Mouse (Mus musculus): ENCODE results near the gene Hoxd13. TPM values are rescaled to one million over a fixed set of nuclear protein-coding genes. Genes with fewer than 3 reads are reported as not detected.

Hoxd13 gene
- polyA plus RNA-seq, 1 experiment from 2014 or later, result 0.32 TPM

DNA sequence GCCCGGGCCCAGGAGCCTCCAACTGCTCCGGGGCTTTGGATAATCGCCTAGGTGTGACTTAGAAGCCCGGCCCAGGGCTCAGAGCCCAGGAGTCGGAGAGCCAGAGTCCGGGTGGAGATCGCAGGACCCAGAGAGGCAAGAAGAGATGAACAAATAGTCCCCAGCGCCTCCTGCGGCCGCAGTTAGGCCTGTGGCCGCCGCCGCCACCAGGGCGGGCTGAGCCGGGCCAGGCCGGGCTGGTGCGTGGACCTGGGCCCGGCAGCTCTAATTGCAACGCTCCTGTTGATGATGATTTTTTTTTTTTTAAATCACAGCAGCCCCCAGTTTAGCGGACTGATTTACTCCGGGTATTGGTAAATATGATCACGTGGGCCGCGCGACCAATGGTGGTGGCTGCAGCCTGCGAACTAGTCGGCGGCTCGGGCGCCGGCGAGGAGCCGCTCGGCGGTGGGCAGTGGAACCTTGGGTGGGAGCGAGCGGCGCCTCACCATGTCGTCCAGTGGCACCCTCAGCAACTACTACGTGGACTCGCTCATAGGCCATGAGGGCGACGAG is 29.5 kb downstream of the Hoxd13 start, which contains the start of gene Hoxd9:
Gene Hoxd9 (plus strand): TSS at position 161 of the 555 bp plus-strand sequence.
- no peaks in the 10 kb centered on the region for H3K36me3 ChIP-seq (ENCODE audit: control insufficient read depth, insufficient read depth, low read length)
- peak within 1 kb of the TSS; percentile 62 for H3K9ac ChIP-seq (ENCODE audit: low read depth, low read length)
- peaks cover 88% of the 10 kb centered on the region for H3K27me3 ChIP-seq (replicated peaks; ENCODE audit: control insufficient read depth, insufficient read depth, low read length)
- peak; percentile 62 for ATAC-seq
- peaks cover 4% of the 10 kb centered on the region; the same call in 1 of the 2 replicates for H3K4me1 ChIP-seq (ENCODE audit: control insufficient read depth, insufficient read depth, low read length)
- under 1% methylated on average over 43 of the region's 43 CpGs for WGBS
- H3K27ac ChIP-seq (ENCODE audit: low read length), result peak within 1 kb of the TSS; percentile 37; the same call in 1 of the 2 replicates
- peak within 1 kb of the TSS; percentile 48 for H3K4me3 ChIP-seq (ENCODE audit: low read length)
- H3K4me2 ChIP-seq (ENCODE audit: low read depth, low read length), result peak within 1 kb of the TSS; percentile 67
- H3K9me3 ChIP-seq (ENCODE audit: control insufficient read depth, low read length), result no peaks in the 10 kb centered on the region

DNA sequence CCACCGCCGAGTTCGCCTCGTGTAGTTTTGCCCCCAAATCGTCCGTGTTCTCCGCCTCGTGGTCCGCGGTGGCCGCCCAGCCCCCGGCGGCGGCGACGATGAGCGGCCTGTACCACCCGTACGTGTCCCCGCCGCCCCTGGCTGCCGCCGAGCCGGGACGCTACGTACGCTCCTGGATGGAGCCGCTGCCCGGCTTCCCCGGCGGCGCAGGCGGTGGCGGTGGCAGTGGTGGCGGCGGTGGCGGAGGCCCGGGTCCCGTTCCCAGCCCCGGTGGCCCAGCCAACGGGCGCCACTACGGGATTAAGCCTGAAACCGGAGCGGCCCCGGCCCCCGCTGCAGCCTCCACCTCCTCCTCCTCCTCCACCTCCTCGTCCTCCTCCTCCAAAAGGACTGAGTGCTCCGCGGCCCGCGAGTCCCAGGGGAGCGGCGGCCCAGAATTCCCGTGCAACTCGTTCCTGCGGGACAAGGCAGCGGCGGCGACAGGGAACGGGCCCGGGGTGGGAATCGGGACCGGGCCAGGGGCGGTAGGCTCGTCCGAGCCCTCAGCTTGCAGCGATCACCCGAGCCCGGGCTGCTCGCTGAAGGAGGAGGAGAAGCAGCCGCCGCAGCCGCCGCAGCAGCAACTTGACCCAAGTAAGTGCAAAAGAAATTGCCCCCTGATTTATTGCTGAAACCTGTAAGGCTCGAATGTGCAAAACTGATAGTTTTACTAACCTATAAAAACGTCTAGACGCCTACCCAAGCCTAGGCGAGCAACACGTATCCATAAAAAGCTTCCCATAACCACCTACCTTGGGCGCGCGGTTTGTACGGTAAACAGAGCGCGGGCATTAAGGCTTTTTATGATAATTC is 30.3 kb downstream of the Hoxd13 start:
- Histone ChIP-seq H3K27me3 (replicated peaks; ENCODE audit: control insufficient read depth, insufficient read depth, low read length) (peaks cover 86% of the 10 kb centered on the region), H3K4me2 (ENCODE audit: low read depth, low read length) (peak overlapping the region; percentile 67), H3K9ac (ENCODE audit: low read depth, low read length) (peak overlapping the region; percentile 62), H3K4me3 (ENCODE audit: low read length) (peak overlapping the region; percentile 48), H3K4me1 (ENCODE audit: control insufficient read depth, insufficient read depth, low read length) (peaks cover 4% of the 10 kb centered on the region; the same call in 1 of the 2 replicates), H3K27ac (ENCODE audit: low read length) (no peak overlapping the region), H3K9me3 (ENCODE audit: control insufficient read depth, low read length) (no peaks in the 10 kb centered on the region), H3K36me3 (ENCODE audit: control insufficient read depth, insufficient read depth, low read length) (no peaks in the 10 kb centered on the region)
- WGBS, result under 1% methylated on average over 78 of the region's 86 CpGs
- peak; percentile 49; the same call in 1 of the 2 replicates for ATAC-seq

DNA sequence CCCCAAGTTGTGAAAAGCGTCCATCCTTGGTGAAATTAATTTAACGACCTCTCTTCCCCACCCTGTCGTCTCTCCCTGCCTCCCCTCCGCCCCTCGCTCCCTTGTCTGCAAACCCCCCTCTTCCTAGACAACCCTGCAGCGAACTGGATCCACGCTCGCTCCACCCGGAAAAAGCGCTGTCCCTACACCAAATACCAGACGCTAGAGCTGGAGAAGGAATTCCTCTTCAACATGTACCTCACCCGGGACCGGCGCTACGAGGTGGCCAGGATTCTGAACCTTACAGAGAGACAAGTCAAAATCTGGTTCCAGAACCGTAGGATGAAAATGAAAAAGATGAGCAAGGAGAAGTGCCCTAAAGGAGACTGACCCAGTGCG is 30.9 kb downstream of the Hoxd13 start:
- Histone ChIP-seq H3K9me3 (ENCODE audit: control insufficient read depth, low read length) (no peaks in the 10 kb centered on the region), H3K27ac (ENCODE audit: low read length) (no peak overlapping the region), H3K4me3 (ENCODE audit: low read length) (peak overlapping the region; percentile 48), H3K4me2 (ENCODE audit: low read depth, low read length) (peak overlapping the region; percentile 67), H3K27me3 (replicated peaks; ENCODE audit: control insufficient read depth, insufficient read depth, low read length) (peaks cover 86% of the 10 kb centered on the region), H3K4me1 (ENCODE audit: control insufficient read depth, insufficient read depth, low read length) (peaks cover 4% of the 10 kb centered on the region; the same call in 1 of the 2 replicates), H3K9ac (ENCODE audit: low read depth, low read length) (peak overlapping the region; percentile 62), H3K36me3 (ENCODE audit: control insufficient read depth, insufficient read depth, low read length) (no peaks in the 10 kb centered on the region)
- no peak for ATAC-seq
- WGBS, result 3% methylated on average over 17 of the region's 17 CpGs

DNA sequence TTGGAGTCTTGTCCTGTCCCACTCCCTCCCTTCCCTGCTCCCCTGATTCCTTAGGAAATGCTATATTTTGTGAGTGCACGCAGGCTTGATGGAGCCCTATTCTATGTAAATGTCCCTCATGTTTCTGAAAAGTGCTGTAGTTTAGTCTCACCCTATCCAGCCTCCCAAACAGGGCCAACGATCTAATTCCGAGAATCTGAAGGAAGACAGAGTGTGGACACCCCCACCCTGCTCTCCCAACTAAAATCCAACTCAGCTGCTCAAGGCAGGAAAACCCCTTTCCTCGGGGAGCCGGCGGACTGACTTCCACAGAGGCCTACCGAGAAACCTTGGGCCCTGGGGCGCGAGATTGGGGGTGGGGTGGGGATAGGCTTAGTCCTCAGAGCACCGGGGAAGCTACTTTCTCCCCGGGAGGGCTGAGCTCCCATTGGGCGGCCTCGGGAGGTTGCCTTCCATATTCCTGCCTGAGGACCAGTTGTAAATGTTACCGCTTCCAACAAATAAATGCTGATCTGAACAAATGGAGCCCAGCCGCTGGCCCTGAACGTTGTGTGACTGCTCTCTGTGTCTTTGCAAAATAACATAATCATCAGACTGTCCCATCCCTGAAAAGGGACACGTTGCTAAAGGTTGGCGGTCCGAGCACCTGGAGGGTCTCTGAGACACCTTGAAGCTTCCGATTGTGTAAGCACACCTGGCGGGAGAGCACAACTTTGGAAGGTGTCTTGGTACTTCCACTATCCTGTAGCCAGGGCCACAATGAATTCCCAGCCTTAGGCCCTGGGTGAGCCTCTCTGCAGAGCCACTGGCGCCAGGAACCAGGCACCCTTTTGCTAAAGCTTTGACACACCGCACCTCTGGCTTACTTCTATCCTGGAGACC is 31.8 kb downstream of the Hoxd13 start:
- no peak for ATAC-seq
- no peak overlapping the region for H3K4me3 ChIP-seq (ENCODE audit: low read length)
- H3K27me3 ChIP-seq (replicated peaks; ENCODE audit: control insufficient read depth, insufficient read depth, low read length), result peaks cover 87% of the 10 kb centered on the region
- H3K4me2 ChIP-seq (ENCODE audit: low read depth, low read length), result 0 out of 2 replicates have a peak overlapping the region, but pooled peaks have one; percentile 12
- WGBS, result 10% methylated on average over 23 of the region's 23 CpGs
- peaks cover 8% of the 10 kb centered on the region for H3K4me1 ChIP-seq (ENCODE audit: control insufficient read depth, insufficient read depth, low read length)
- no peak overlapping the region for H3K27ac ChIP-seq (ENCODE audit: low read length)
- H3K36me3 ChIP-seq (ENCODE audit: control insufficient read depth, insufficient read depth, low read length), result no peaks in the 10 kb centered on the region
- no peaks in the 10 kb centered on the region for H3K9me3 ChIP-seq (ENCODE audit: control insufficient read depth, low read length)
- H3K9ac ChIP-seq (ENCODE audit: low read depth, low read length), result peak overlapping the region; percentile 12; the same call in 1 of the 2 replicates

DNA sequence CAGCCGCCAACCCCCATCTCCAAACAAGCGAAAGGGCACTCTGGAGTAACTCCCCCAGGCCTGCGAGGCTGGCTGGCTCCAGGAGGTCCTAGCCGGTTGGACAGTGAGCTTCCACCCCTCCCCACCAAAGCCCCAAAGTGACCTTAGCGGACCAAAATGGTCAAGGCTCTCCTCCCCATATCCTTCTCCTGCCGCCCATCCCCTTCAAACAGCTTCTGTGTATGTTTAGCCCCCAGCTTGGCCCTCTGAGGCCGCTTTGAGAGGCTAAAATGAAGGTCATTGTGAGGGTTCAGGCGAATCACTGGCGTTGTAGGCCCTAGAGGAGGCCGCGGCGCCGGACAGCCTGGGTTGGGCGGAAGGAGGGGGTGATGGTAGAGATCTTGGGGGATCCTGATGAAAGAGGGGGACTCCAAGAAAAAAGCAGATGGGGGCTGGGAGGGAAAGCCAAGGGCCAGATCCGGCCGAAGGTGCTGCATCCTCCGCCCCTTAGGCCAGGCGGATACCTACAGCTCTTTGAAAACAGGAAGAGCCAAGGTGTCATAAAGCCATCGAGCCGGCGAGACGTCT is 32.5 kb downstream of the Hoxd13 start:
- H3K9ac ChIP-seq (ENCODE audit: low read depth, low read length), result peak overlapping the region; percentile 12; the same call in 1 of the 2 replicates
- WGBS, result 15% methylated on average over 22 of the region's 22 CpGs
- H3K4me2 ChIP-seq (ENCODE audit: low read depth, low read length), result no peak overlapping the region
- H3K4me3 ChIP-seq (ENCODE audit: low read length), result no peak overlapping the region
- peaks cover 85% of the 10 kb centered on the region for H3K27me3 ChIP-seq (replicated peaks; ENCODE audit: control insufficient read depth, insufficient read depth, low read length)
- no peaks in the 10 kb centered on the region for H3K36me3 ChIP-seq (ENCODE audit: control insufficient read depth, insufficient read depth, low read length)
- H3K9me3 ChIP-seq (ENCODE audit: control insufficient read depth, low read length), result no peaks in the 10 kb centered on the region
- H3K27ac ChIP-seq (ENCODE audit: low read length), result no peak overlapping the region
- H3K4me1 ChIP-seq (ENCODE audit: control insufficient read depth, insufficient read depth, low read length), result peaks cover 11% of the 10 kb centered on the region
- ATAC-seq, result no peak

DNA sequence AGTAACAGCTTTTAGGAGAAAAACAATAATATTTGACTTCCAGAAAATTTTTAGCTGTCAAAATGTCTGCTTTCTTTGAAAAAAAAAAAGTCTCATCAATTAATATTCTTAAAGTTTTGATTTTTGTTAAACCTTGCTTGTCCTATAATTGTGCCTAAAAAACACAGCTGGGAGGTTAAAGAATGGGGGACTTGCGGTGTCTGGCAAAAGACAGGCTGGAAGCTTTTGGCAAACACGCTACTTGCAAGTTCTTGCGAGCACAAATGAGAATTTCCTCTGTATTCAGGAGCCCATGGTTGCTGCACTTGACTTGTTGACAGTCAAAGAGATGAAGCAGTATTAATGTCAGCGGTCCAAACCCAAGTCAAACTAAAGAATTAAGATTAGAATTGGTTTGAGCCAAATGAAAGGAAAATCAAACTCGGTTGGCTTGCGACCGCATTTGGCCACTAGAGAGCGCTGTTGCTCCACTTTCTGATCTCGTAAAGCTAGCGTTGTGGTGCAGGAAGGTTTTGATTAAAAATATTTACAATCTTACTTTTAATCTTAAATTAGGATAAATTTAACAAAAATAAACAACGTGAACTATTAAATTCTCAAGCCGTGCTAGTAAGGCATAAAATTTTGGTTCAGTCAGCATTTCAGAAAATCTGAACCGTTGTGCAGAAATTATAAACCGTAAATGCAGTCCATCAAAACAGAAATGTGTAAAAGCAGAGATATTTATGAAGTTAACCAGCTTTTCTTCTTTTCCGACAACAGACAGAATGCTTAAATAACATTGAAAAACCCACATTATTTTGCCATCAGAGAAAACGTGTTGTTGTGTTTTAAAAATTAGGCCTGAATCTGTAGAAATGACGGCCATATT is 34.1 kb downstream of the Hoxd13 start:
- ATAC-seq, result no peak
- Histone ChIP-seq H3K4me3 (ENCODE audit: low read length) (no peak overlapping the region), H3K9me3 (ENCODE audit: control insufficient read depth, low read length) (no peaks in the 10 kb centered on the region), H3K36me3 (ENCODE audit: control insufficient read depth, insufficient read depth, low read length) (no peaks in the 10 kb centered on the region), H3K9ac (ENCODE audit: low read depth, low read length) (no peak overlapping the region), H3K4me2 (ENCODE audit: low read depth, low read length) (no peak overlapping the region), H3K4me1 (ENCODE audit: control insufficient read depth, insufficient read depth, low read length) (peaks cover 11% of the 10 kb centered on the region), H3K27me3 (replicated peaks; ENCODE audit: control insufficient read depth, insufficient read depth, low read length) (peaks cover 82% of the 10 kb centered on the region), H3K27ac (ENCODE audit: low read length) (no peak overlapping the region)
- 14% methylated on average over 17 of the region's 17 CpGs for whole genome bisulfite sequencing

DNA sequence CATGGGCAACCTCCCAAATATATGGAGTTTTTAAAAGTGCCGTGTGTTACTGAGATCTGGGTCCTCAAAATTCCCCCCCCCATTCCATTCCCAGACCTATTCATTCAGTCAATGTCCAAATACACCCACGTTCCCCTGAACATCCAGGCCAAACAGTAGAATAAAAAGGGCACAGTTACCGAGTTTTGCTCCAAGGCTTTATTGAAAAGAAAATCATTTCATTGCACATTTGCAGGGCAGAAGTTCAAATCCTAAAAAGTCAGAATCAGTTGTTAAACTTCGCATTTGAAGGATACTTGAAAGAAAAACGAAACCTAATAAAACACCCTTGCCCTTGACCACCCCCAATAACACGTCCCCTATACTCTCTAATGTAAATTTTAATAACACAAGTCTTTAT is 34.7 kb downstream of the Hoxd13 start:
- no peak for ATAC-seq
- Histone ChIP-seq H3K4me2 (ENCODE audit: low read depth, low read length) (no peak overlapping the region), H3K27ac (ENCODE audit: low read length) (no peak overlapping the region), H3K9me3 (ENCODE audit: control insufficient read depth, low read length) (no peaks in the 10 kb centered on the region), H3K36me3 (ENCODE audit: control insufficient read depth, insufficient read depth, low read length) (no peaks in the 10 kb centered on the region), H3K4me3 (ENCODE audit: low read length) (no peak overlapping the region), H3K27me3 (replicated peaks; ENCODE audit: control insufficient read depth, insufficient read depth, low read length) (peaks cover 82% of the 10 kb centered on the region), H3K9ac (ENCODE audit: low read depth, low read length) (no peak overlapping the region), H3K4me1 (ENCODE audit: control insufficient read depth, insufficient read depth, low read length) (peaks cover 11% of the 10 kb centered on the region)
- 36% methylated on average over 6 of the region's 6 CpGs for WGBS

DNA sequence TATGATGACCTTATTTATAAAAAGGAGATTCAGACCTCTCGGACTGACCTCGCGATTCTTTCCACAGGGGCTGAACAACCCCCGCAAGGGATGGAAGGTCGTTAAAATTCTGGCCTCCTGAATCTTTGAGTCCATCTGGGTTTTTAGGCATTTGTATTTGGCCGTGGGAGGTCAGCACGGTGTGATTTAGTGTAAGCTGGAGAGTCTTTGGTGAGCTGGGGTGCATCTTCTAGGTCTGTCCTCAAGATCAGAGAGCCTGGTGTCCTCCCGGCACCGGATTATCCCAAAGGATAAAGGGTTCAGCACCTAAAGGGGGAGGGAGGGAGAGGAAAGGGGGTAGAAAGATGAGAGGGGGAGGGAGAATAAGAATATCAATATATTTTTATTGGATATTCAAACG is 35.2 kb downstream of the Hoxd13 start:
- Histone ChIP-seq H3K27ac (ENCODE audit: low read length) (no peak overlapping the region), H3K4me2 (ENCODE audit: low read depth, low read length) (peak overlapping the region; percentile 75; the same call in 1 of the 2 replicates), H3K36me3 (ENCODE audit: control insufficient read depth, insufficient read depth, low read length) (no peaks in the 10 kb centered on the region), H3K9ac (ENCODE audit: low read depth, low read length) (no peak overlapping the region), H3K27me3 (replicated peaks; ENCODE audit: control insufficient read depth, insufficient read depth, low read length) (peaks cover 78% of the 10 kb centered on the region), H3K4me3 (ENCODE audit: low read length) (no peak overlapping the region), H3K9me3 (ENCODE audit: control insufficient read depth, low read length) (no peaks in the 10 kb centered on the region), H3K4me1 (ENCODE audit: control insufficient read depth, insufficient read depth, low read length) (peaks cover 9% of the 10 kb centered on the region)
- 24% methylated on average over 10 of the region's 10 CpGs for WGBS
- no peak for ATAC-seq

Data from intestine, embryonic 16.5 days (tissue).